Mouse (Mus musculus) limb, embryonic 11.5 days (tissue): ENCODE measurements around the gene BC052040. TPM values are rescaled to one million over a fixed set of nuclear protein-coding genes. Genes with fewer than 3 reads are reported as not detected.

Experiments
- ATAC-seq: fragments of 200-750 bp; cut with Nextera tagmentation; 2 replicates; pipeline ENCODE4 v1.8.0; 2017; ENCODE audit warnings: low read depth; ENCODE audit not compliant: insufficient number of reproducible peaks, low FRiP score, low TSS enrichment
- DNase-seq: peaks from one replicate; pipeline ENCODE4 v3.0.0-alpha.2; 2015; ENCODE audit warnings: low spot score
- H3K27ac ChIP-seq: fragments of 300-500 bp; sonication (generic); replicated peaks from 2 replicates; pipeline ENCODE4 v1.5.1; 2014; ENCODE audit warnings: low read depth, mild to moderate bottlenecking, low read length
- H3K27me3 ChIP-seq: fragments of 300-500 bp; sonication (generic); 2 replicates; pipeline ENCODE4 v1.6.1; 2014; ENCODE audit warnings: mild to moderate bottlenecking, low read length, mixed read lengths; ENCODE audit not compliant: control insufficient read depth, insufficient read depth
- H3K36me3 ChIP-seq: fragments of 300-500 bp; sonication (generic); 2 replicates; pipeline ENCODE4 v1.6.1; 2014; ENCODE audit warnings: mild to moderate bottlenecking, low read length, moderate library complexity, mixed read lengths; ENCODE audit not compliant: control insufficient read depth, insufficient read depth
- H3K4me1 ChIP-seq: fragments of 300-500 bp; sonication (generic); 2 replicates; pipeline ENCODE4 v1.6.1; 2014; ENCODE audit warnings: low read length, mixed read lengths; ENCODE audit not compliant: control insufficient read depth, insufficient read depth
- H3K4me2 ChIP-seq: fragments of 300-500 bp; sonication (generic); 2 replicates; pipeline ENCODE4 v1.6.1; 2014; ENCODE audit warnings: low read depth, mild to moderate bottlenecking, moderate library complexity; ENCODE audit not compliant: severe bottlenecking
- H3K4me3 ChIP-seq: fragments of 300-500 bp; sonication (generic); 2 replicates; pipeline ENCODE4 v1.5.1; 2014; ENCODE audit warnings: low read depth, low read length
- H3K9ac ChIP-seq: fragments of 300-500 bp; sonication (generic); 2 replicates; pipeline ENCODE4 v1.6.1; 2014; ENCODE audit warnings: mild to moderate bottlenecking, low read length
- H3K9me3 ChIP-seq: fragments of 300-500 bp; sonication (generic); 2 replicates; pipeline ENCODE4 v1.6.1; 2016; ENCODE audit warnings: low read length; ENCODE audit not compliant: control insufficient read depth
- WGBS: fragments of 180-500 bp; shearing (Covaris S2); extraction: QIAGEN DNeasy Blood & Tissue Kit; methylation state at CpG from one replicate; pipeline ENCODE4 v1.1.7; 2014; 5-methylcytosine and 5-hydroxymethylcytosine counted together
- microRNA counts: library from miRNA; unstranded; fragments of <30 nt; microRNA quantifications from one replicate; lab custom pipeline; 2016
- microRNA-seq: library from miRNA; unstranded; fragments of <30 nt; microRNA quantifications from one replicate; pipeline ENCODE4, GENCODE M21; 2016
- polyA plus RNA-seq: library from polyadenylated mRNA; unstranded; fragments of >200 nt; fragmentation: Nextera tagmentation; extraction: Ambion mirVana; gene quantifications from 2 replicates; pipeline ENCODE4 v1.2.1, GENCODE M21; 2014

Gene BC052040
- polyA plus RNA-seq, 1 experiment from 2014 or later = 13.6 TPM

DNA sequence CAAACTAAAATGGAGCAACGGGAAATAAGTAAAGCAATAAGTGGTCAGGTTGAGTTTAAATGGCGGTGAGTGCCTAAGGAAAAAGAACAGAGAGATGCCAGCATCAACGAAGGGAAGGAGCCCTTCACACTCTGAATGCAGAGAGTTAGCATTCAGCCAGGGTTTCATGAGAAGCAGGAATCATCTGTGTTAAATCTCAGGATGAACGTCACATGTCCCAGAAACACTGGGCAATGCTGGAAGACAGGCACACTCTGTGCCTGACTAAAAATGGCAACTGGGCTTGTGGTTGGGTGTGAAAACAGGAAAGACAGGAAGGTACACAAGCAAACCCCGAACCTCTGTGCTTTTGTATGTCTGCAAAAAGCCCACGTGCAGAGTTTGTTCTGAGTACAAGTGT, 217.3 kb downstream of the BC052040 start:
- Histone ChIP-seq H3K9ac (no peak overlapping the region), H3K9me3 (no peaks in the 10 kb centered on the region), H3K4me2 (no peak overlapping the region), H3K27me3 (no peaks in the 10 kb centered on the region), H3K27ac (no peak overlapping the region), H3K4me3 (no peak overlapping the region), H3K4me1 (no peaks in the 10 kb centered on the region), H3K36me3 (no peaks in the 10 kb centered on the region)
- DNase-seq = no peak
- WGBS = 87% methylated on average over 6 of the region's 6 CpGs
- no peak for ATAC-seq

- no peaks in the 10 kb centered on the region for H3K9me3 ChIP-seq
- DNase-seq = no peak
- H3K4me3 ChIP-seq = no peak overlapping the region
- no peak overlapping the region for H3K9ac ChIP-seq
- peaks cover 5% of the 10 kb centered on the region; the same call in 1 of the 2 replicates for H3K4me1 ChIP-seq
- no peak overlapping the region for H3K27ac ChIP-seq
- H3K36me3 ChIP-seq = no peaks in the 10 kb centered on the region
- no peaks in the 10 kb centered on the region for H3K27me3 ChIP-seq
- H3K4me2 ChIP-seq = no peak overlapping the region
- ATAC-seq = no peak
- 30% methylated on average over 4 of the region's 4 CpGs for WGBS
Observed at GRCm38 (mm10) chr2:115808376-115808775, 226.9 kb downstream of the BC052040 start.

GRCm38 (mm10) chr2:115813316-115813715, 231.8 kb downstream of the BC052040 start:
- Histone ChIP-seq H3K27me3 (no peaks in the 10 kb centered on the region), H3K4me1 (peaks cover 11% of the 10 kb centered on the region; the same call in 1 of the 2 replicates), H3K36me3 (no peaks in the 10 kb centered on the region), H3K9me3 (no peaks in the 10 kb centered on the region), H3K4me3 (no peak overlapping the region), H3K4me2 (peak overlapping the region; percentile 47), H3K9ac (no peak overlapping the region), H3K27ac (no peak overlapping the region)
- DNase-seq = peak; percentile 54
- WGBS = 3% methylated on average over 11 of the region's 11 CpGs
- ATAC-seq = peak; percentile 51; the same call in 1 of the 2 replicates

- H3K4me1 ChIP-seq = peaks cover 11% of the 10 kb centered on the region; the same call in 1 of the 2 replicates
- H3K9ac ChIP-seq = no peak overlapping the region
- no peak overlapping the region for H3K4me3 ChIP-seq
- H3K27ac ChIP-seq = no peak overlapping the region
- DNase-seq (no peak), ATAC-seq (no peak)
- no peaks in the 10 kb centered on the region for H3K9me3 ChIP-seq
- 26% methylated on average over 6 of the region's 6 CpGs for whole genome bisulfite sequencing
- H3K4me2 ChIP-seq = peak overlapping the region; percentile 47
- no peaks in the 10 kb centered on the region for H3K36me3 ChIP-seq
- no peaks in the 10 kb centered on the region for H3K27me3 ChIP-seq
Observed at GRCm38 (mm10) chr2:115813721-115814120, 232.2 kb downstream of the BC052040 start.

GRCm38 (mm10) chr2:115817959-115818358, 236.4 kb downstream of the BC052040 start:
- no peak overlapping the region for H3K9ac ChIP-seq
- H3K27me3 ChIP-seq = no peaks in the 10 kb centered on the region
- 93% methylated on average over 6 of the region's 6 CpGs for WGBS
- H3K36me3 ChIP-seq = no peaks in the 10 kb centered on the region
- no peaks in the 10 kb centered on the region for H3K9me3 ChIP-seq
- ATAC-seq = no peak
- no peak overlapping the region for H3K27ac ChIP-seq
- no peak overlapping the region for H3K4me2 ChIP-seq
- no peak for DNase-seq
- no peak overlapping the region for H3K4me3 ChIP-seq
- H3K4me1 ChIP-seq = peaks cover 7% of the 10 kb centered on the region; the same call in 1 of the 2 replicates

DNA sequence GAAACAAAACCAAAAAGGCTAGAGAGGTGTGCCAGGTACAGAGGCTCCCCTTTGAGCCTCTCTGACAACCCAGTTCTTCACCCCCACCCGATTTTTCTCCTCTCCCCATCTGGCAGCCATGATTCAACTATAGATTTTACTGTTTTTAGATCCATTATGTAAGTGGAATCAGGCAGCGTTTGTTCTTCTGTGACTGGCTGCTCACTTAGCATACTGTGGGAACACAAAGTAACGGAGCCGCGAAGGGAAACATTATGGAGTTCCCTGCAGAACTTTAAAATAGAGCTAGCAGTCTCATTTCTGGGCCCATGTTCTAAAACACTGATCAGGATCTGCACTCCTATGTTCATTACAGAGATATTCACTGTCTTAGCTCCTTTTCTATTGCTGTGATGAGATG, 240.8 kb downstream of the BC052040 start:
- DNase-seq (no peak), ATAC-seq (no peak)
- H3K27ac ChIP-seq = no peak overlapping the region
- 91% methylated on average over 5 of the region's 5 CpGs for WGBS
- H3K4me1 ChIP-seq = no peaks in the 10 kb centered on the region
- no peak overlapping the region for H3K4me3 ChIP-seq
- no peaks in the 10 kb centered on the region for H3K36me3 ChIP-seq
- H3K4me2 ChIP-seq = no peak overlapping the region
- H3K9me3 ChIP-seq = no peaks in the 10 kb centered on the region
- H3K9ac ChIP-seq = no peak overlapping the region
- no peaks in the 10 kb centered on the region for H3K27me3 ChIP-seq

MicroRNAs encoded within 50 kb of the gene (microRNA counts, 519-probe panel; counts per million panel counts)
- microRNA mmu-miR-1951 (lab: Ali Mortazavi, UCI) = 4,635 counts per million, percentile 74 among the panel's probes with 10 or more counts

Small RNA genes within 50 kb of the gene (microRNA-seq; reads per million reads assigned to microRNA genes)
- not detected for gene Mir1951
